Mouse (Mus musculus) urinary bladder, postnatal 25 days (tissue): ENCODE data around the gene Retn.

ENCODE experiments used
- DNase-seq: peaks from one replicate; pipeline ENCODE4 v3.0.0; 2022; ENCODE audit warnings: low spot score

The Retn gene

DNA sequence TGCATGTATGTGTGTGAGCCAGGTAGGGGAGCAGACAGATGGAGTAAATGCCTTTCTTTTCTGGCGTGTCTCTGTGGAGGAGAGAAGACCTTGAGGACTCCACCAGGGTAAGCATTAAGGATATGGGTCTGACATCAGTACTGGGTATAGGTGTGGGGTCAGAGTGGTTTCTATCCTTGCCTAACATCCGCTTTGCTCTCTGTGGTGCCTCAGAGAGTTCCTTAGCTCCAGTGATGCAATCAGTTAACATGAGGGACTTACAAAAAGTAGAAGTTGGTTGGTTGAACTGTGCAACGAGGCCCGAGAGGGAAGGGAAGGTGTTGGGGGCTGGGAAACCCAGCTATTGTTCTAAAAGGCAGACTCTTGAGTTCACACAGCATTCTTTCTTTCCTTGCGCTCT lies 8.8 kb downstream of the Retn start:
- DNase-seq = no peak

- no peak for DNase-seq
These were observed 9.9 kb downstream of the Retn start, which contains the start of gene Mcemp1 for GRCm38 (mm10) chr8:3665507-3665906. Gene Mcemp1 (plus strand): TSS chr8:3665754.

GRCm38 (mm10) chr8:3670388-3670787 lies 14.8 kb downstream of the Retn start:
- DNase-seq = no peak

GRCm38 (mm10) chr8:3671980-3672491 lies 16.5 kb downstream of the Retn start, which contains the start of gene Fcor:
Gene Fcor (minus strand): TSS chr8:3672362.
- DNase-seq = peak; percentile 83

DNA sequence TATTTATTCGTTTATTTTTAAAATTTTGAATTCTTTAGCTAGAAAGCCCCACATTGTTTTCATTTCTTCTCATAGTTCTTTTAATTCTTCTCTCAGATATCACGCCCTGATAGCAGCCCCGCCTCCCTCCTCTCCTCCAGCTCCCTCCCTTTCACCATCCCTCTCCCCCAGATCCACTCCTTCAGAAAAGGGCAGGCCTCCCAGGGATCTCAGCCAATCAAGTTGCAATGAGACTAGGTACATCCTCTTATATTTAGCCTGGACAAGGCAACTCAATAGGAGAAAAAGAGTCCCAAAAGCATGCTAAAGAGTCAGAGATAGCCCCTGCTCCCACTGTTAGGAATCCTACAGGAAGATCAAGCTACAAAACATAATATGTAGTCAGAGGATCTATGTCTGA lies 19.1 kb downstream of the Retn start:
- DNase-seq = no peak

GRCm38 (mm10) chr8:3676131-3676992 lies 20.8 kb downstream of the Retn start, which contains the start of gene Trappc5:
Gene Trappc5 (plus strand): TSS chr8:3676299.
- DNase-seq = peak; percentile 92

DNA sequence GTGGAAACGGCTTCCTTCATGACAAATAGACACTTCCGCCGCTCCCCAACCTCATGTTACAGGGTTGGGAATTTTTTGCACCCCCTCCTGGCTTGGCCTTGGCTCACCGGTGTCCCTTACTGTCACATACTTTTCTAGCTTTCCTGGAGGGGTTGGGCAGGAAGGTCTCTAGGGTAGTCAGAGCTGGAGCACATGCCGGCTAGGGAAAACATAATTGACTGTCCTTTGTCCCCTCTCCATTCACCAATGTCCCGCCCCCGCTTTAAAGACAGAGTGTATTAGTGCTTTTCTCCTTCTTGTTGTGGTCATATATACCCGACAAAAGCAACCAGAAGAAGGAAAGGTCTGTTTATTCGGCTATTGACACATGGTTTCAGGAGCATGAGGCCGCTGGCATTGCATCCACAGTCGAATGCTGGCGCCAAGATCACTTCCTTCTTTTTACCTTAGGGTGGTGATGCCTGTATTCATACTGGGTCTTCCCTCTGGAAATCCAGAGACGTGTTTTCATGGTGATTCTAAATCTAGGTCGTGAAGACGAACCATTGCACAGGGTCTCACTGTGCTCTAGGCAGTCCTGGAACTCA lies 21.5 kb downstream of the Retn start:
- DNase-seq = no peak

DNA sequence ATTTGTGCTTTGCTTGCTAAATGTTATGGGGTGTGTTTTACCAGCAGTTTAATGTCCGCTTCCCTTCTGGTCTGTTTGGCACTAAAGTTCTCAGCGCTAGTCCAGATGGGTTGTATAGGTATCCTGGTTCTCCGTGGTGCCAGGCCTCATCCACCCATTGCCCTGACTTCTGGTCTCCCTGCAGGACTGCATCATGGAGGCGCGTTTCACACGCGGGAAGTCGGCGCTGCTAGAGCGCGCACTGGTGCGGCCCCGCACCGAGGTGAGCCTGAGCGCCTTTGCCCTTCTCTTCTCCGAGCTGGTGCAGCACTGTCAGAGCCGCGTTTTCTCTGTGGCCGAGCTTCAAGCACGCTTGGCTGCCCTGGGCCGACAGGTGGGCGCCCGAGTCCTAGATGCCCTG lies 23.3 kb downstream of the Retn start:
- no peak for DNase-seq

DNA sequence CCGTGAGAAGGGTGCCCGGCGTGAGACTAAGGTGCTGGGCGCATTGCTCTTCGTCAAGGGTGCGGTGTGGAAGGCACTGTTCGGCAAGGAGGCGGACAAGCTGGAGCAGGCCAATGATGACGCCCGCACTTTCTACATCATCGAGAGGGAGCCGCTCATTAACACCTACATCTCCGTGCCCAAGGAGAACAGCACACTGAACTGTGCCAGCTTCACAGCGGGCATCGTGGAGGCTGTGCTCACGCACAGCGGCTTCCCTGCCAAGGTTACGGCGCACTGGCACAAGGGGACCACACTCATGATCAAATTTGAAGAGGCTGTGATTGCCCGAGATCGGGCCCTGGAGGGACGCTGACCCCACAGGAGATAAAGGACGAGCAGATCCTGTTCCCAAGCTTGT lies 23.7 kb downstream of the Retn start:
- DNase-seq = no peak

DNA sequence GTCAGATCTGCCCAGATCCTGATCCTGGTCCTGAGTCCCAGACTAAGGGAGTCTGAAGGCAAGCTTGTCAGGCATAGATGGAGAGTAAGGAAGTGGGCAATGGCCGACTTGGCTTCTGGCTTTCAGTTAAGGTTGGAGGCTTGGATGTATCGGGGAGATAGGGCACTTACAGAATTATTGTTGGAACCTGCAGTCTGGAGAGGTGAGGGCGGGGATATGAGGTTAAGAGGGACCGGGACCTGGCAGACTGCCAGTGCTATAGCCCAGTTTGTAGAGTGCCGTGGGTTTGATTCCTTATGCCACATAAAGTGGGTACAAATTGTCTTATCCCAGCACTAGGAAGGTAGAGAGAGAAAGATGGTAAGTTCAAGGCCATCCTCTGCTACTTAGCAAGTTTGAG lies 24.1 kb downstream of the Retn start:
- no peak for DNase-seq

DNA sequence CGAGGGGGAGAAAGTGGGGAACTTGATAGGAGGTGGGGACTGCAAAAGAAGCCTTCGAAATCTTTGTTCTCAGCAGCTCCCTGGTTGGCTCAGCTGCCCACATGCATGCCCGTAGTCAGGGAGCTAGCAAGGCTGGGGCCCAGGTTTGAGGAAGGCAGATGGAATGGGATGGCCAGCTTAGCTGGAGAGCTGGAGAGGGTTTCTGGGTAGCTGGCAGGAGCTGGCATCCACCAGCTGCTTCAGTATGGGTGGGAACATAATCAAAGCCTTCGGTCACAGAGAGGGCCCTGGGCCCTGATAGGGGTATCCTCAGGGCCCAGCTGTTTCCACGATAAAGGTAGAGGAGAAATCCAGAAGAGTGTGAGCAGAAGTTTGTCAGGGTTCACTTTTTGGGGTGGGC lies 26.9 kb downstream of the Retn start:
- DNase-seq = no peak

DNA sequence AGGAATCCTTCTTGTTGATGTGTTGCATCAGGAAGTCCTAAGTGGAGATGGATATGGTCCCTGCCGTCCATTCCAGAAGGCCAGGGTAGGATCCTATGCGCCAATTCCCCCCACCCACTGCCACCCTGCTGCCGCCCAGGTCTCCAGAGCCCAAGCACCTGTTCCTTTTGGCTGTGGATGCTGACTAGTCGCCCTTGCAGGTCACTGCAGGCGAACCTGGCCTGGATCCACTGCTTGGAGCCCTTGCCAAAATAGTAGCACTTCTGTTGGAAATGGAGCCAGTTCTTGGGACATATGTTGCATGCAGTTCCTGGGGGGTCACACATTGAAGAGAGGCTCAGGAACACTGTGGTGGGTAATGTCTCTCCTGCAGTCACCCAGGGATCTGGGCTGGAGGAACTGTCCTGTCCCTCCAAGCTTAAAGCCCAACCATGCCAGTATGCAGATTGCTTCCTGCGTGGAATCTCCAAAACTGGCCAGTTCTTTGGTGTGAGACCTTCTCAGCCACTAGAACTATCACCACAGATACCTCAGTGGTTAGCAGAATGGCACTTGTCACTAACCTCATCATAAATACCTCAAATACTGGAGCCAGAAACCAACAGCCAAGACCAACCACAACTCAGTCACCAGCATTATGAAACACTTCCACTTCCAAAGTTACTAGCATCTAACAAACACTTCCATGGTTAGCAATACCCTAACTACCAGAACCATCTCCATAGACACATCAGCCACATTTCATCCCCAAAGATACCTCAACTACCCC lies 28.0 kb downstream of the Retn start:
- DNase-seq = no peak

GRCm38 (mm10) chr8:3684530-3684929 lies 29.0 kb downstream of the Retn start:
- no peak for DNase-seq

- no peak for DNase-seq
These were observed 29.9 kb downstream of the Retn start for GRCm38 (mm10) chr8:3685422-3685821.

DNA sequence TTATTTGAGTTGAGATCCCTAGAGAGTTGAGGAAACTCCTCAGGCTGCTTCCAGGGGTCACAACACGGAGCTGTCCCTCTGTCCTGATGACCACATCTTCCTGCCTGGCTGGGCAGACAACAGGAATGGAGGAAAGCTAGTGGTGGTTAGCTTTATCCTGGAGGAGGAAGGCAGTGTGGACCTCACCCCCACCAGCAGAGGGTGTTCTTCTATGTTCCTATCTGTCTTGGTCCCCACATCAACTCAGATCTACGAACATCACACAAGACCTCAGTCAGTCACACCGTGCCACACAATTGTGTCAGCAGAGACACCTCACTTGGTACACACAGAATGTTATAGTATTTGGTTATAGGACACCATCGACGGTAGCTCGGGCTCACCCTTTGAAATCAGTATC lies 32.0 kb downstream of the Retn start:
- no peak for DNase-seq

GRCm38 (mm10) chr8:3690774-3691173 lies 35.2 kb downstream of the Retn start:
- DNase-seq = no peak

DNA sequence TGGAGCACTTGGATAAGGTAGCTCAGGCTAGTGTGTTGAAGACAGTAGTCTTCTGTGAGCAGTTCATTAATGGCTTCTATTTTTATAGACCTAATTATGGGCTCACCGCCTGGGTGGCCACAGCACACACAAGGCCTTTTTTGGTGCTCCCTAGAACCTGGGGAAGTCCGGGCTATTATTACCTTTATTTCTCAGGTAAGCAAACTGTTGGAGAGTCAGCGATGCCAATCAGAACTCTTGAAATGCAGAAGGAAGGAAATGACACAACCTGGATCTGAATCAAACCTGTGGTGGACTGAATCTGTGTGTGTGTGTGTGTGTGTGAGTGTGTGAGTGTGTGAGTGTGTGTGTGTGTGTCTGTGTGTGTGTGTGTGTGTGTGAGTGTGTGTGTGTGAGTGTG lies 38.6 kb downstream of the Retn start, which contains the start of gene Fcer2a:
Fcer2a (minus strand) TSS at position 55 of the 400 bp plus-strand sequence.
- DNase-seq = no peak

DNA sequence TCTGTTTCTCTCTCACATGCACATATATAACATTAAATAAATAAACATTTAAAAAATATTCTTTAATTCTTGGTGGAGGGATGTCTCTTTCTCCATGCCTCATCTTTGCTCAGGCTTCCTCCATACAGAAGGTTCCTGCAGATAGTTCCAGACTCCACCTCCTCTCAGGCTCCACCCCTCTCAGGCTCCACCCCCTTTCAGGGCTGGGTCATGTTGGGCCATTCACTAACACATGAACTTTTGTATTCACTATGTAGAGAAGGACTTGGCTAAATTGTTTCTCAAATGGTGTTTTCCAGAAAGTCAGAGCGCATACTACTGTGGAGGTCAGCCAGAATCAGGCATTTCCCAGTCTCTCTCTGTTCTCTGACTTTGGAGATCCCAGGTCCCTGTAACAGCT lies 45.9 kb downstream of the Retn start:
- DNase-seq = no peak

DNA sequence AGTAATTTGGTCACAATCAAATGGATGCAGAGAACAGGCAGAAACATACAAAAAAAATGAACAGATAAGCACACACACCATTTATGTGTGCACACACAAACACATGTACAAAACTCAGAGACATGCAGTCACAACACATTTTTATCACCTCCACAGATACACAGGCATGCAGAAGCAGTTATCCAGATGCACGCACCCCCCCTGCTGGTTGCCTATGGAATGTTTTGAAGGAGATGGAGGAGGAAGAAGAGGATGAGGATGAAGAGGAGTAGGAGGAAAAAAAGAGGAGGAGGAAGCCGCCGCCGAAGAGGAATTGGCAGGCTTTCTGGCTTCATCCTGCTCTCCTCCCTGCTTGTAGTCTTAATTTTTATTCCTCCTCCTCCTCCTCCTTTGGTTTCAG lies 50.1 kb downstream of the Retn start:
- DNase-seq = no peak

DNA sequence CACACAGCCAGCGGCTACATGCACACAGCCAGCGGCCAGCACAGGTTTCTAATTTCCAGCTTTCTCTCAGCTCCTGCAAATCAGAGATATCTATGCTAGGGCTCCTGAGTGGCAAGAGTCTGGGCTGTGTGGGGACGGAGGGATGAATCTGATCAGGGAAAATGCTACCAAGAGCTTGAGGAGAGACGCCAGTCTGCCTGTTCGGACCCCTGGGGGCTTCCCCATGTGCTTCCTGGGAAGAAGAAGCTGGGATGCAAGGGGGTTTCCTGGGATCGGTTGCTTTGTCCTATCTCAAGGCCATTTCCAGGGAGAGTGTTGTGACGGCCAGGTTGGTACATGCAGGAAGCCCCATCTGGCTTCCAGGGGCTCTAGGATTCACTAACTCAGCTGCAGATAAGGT lies 52.0 kb downstream of the Retn start:
- DNase-seq = no peak
